Mouse (Mus musculus): ENCODE measurements around the gene Zfp974. TPM values are rescaled to one million over a fixed set of nuclear protein-coding genes. Genes with fewer than 3 reads are reported as not detected.
"Not testable (repeated sequence)": the region's sequence is repeated elsewhere in the genome, so short reads cannot be mapped to it uniquely, and the experiment has no call there.

Gene Zfp974
- total RNA-seq (2021): 1 to 10 TPM; 7.7 to 9.3 TPM
- long read RNA-seq, experiment 1, partial matches to known transcripts: 0 of 2 reads
- long read RNA-seq, experiment 1, other reads (novel, unspliced or antisense): 2 of 2 reads
- long read RNA-seq, experiment 2, partial matches to known transcripts: 0 of 2 reads
- long read RNA-seq, experiment 2, other reads (novel, unspliced or antisense): 2 of 2 reads

- peak; percentile 46 to 70 for DNase-seq (ENCODE audit: low spot score in 2 of 2)
These were observed at the start of gene Zfp974 for GRCm38 (mm10) chr7:27928818-27929695. Gene Zfp974 (minus strand): TSS chr7:27929460.

DNA sequence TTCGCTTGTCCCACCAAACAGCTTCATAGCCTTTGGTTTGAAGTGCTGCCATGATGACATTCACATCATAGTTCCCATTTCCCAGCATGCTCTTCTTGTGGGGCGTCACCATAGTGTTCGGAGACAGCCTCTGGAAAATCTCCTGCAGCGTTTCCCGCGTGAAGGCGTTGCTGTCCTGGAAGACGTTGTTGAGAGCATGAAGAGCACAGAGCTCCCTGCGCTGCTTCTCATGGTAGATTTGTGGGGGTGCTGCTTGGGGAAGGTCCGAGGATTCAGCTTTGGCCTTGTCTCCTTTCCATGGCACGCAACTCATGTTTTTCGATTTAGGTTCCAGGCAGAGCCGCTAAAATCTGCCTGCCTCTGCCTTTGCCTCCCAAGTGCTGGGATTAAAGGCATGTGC is 20.2 kb upstream of the Zfp974 start:
- not testable (repeated sequence) for DNase-seq (ENCODE audit: low spot score in 2 of 2)

DNA sequence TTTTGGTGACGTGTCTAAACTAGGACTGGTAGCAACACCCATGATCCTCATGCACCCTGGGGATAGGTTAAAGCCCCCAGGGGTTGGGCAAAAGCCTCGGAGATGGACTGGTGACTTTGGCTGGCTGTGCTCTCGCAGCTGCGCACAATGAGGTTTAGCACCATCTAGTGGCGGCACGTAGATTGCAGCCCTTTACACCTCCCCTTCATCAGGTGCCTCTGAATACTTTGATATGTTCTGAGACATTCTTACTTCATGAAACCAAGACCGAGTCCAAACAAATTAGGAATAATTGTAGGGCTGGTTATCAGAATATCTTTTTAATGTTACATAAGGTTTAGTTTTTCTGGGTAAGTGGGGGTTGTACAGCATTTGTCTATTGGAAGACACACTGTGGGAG is 12.6 kb upstream of the Zfp974 start:
- DNase-seq (ENCODE audit: low spot score in 2 of 2): not testable (repeated sequence)

GRCm38 (mm10) chr7:27933800-27934158 is 4.5 kb upstream of the Zfp974 start:
- DNase-seq (ENCODE audit: low spot score in 2 of 2): not testable (repeated sequence)

- no peak for DNase-seq (ENCODE audit: low spot score in 2 of 2)
These were observed 4.0 kb upstream of the Zfp974 start for GRCm38 (mm10) chr7:27933050-27933799.

DNA sequence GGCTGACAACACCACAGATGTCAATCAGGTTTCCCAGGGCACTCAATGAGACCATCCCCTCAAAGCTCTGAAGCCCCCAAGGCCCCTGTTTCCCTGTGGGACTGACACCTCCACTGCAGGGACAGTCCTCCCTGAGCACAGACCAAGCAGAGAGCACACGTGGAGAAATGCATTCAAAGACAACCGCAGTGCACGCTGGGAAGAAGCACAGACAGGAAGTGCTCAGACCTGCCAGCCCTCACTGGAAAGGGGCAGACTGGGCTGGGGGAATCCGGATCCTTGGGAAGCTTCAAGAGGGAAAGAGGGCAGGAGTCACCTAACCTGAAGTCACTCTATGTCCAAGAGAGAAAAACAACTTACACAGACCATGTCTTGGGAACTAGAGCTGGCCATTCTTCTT is 2.2 kb downstream of the Zfp974 start:
- not testable (repeated sequence) for DNase-seq (ENCODE audit: low spot score in 2 of 2)

DNA sequence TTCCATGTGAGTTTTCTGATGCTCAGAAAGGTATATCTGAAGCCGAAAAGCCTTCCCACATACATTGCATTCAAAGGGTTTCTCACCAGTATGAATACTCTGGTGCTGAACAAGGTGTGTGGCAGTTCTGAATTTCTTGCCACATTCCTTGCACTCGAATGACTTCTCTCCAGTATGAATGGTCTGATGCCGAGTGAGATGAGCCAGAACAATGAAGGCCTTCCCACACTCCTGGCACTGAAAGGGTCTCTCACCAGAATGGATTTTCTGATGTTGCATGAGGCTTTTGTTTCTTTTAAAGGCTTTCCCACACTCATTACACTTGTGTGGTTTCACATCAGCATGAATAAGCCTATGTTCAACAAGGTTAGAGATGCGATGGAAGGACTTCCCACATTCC is 18.3 kb downstream of the Zfp974 start:
- DNase-seq (ENCODE audit: low spot score in 2 of 2): not testable (repeated sequence)

DNA sequence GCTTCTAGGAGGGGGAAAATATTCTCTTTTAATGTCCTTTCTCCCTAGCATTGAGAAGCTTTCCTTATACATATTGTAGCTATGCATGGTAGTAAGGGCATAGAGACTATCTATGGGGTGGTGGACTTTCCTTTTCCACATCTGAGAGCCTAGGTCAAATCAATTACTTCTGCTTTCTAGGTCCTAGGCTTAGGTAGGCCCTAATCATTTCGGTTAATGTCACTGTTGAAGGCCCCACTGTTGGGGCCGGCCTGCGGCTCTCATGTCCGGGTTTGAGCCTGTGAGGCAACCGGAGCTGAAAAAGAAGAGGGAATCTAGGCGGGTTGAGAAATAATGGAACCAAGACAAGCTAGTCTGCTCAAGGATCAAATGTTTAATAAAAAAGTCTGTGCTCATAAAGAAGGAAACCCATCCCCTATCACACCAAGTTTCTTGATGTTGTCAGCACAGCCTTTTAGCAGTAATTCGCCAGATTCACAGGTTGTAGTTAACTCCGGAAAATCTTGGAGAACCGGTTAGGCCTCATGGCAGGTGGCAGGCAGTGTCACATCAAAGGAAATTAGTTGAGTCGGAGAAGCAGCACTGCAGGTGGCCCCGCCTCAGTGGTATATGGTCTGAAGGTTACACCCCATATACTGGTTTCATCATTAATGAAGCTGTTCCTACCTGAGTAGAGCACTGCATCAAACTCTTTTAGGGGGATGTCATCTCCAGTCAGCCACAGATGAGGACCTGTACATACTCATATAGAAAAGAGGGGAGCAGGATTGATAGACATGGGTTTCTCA is 24.0 kb downstream of the Zfp974 start:
- DNase-seq (ENCODE audit: low spot score in 2 of 2): no peak

- no peak for DNase-seq (ENCODE audit: low spot score in 2 of 2)
These were observed 28.7 kb downstream of the Zfp974 start for GRCm38 (mm10) chr7:27900601-27901000.

DNA sequence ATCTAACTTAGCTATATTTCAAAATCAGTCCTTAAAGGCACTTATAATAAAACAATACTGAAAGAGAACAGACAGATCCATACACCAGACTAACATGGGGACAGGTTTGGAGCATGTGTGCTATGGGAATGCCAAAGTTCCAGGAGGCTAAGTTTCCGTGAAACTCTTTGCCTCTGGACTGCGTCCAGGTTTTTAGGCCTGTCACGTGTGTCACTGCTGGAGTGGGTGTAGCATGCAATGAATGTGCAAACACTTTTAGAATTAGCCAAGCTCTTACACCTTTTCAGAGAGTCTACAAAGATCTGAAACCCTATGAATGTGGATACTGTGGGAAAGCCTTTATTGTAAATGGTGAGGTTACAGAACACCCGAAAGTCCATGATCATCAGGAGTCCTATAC is 47.5 kb downstream of the Zfp974 start:
- no peak for DNase-seq (ENCODE audit: low spot score in 2 of 2)

- not testable (repeated sequence) for DNase-seq (ENCODE audit: low spot score in 2 of 2)
These were observed 66.7 kb downstream of the Zfp974 start for GRCm38 (mm10) chr7:27862578-27862977.

GRCm38 (mm10) chr7:27860396-27861235 is 68.6 kb downstream of the Zfp974 start:
- peak; percentile 36 to 68 for DNase-seq (ENCODE audit: low spot score in 2 of 2)

GRCm38 (mm10) chr7:27859301-27860251 is 69.7 kb downstream of the Zfp974 start:
- DNase-seq (ENCODE audit: low spot score in 2 of 2): no peak

Other genes with a start within 250 kb of the Zfp974 start
- 1 to 10 TPM; 1.4 to 2.1 TPM for gene Zfp607b, start 240.1 kb downstream of the Zfp974 start, total RNA-seq (2021)
- 10 to 100 TPM; 10.9 to 12.8 TPM for gene Zfp60, start 198.1 kb downstream of the Zfp974 start, total RNA-seq (2021)
- 1 to 10 TPM; 4.6 to 6.2 TPM for gene Zfp626, start 122.3 kb downstream of the Zfp974 start, total RNA-seq (2021)
- 1 to 10 TPM; 2.8 to 3.0 TPM for gene Zfp59, start 90.9 kb downstream of the Zfp974 start, total RNA-seq (2021)
- 1 to 10 TPM; 3.5 to 4.3 TPM for gene Zfp607a, start 71.9 kb downstream of the Zfp974 start, total RNA-seq (2021)
- 1 to 10 TPM; 7.8 to 8.8 TPM for gene Zfp780b, start 49.7 kb upstream of the Zfp974 start, total RNA-seq (2021)
- 1 to 10 TPM; 1.2 to 1.4 TPM for gene Zfp850, start 84.7 kb upstream of the Zfp974 start, total RNA-seq (2021)
- gene Psmc4, start 120.6 kb upstream of the Zfp974 start, total RNA-seq (2021): 100 to 1,000 TPM; 129 to 150 TPM
- gene Fcgbp, start 141.8 kb upstream of the Zfp974 start, total RNA-seq (2021): under 1 TPM in 1 of 2 experiments, not detected in 1; 0.05 TPM
- gene 9530053A07Rik, start 200.0 kb upstream of the Zfp974 start, total RNA-seq (2021): not detected
- gene Fbl, start 240.2 kb upstream of the Zfp974 start, total RNA-seq (2021): 10 to 100 TPM; 61.2 to 64.8 TPM